Mouse (Mus musculus) intestine, embryonic 15.5 days (tissue): ENCODE data around the gene Aes. TPM values are rescaled to one million over a fixed set of nuclear protein-coding genes. Genes with fewer than 3 reads are reported as not detected.

ENCODE experiments used
- ATAC-seq: fragments of 200-750 bp; cut with Nextera tagmentation; 2 replicates; pipeline ENCODE4 v1.8.0; 2017; ENCODE audit warnings: moderate TSS enrichment, moderate library complexity
- H3K27ac ChIP-seq: fragments of 300-500 bp; sonication (generic); 2 replicates; pipeline ENCODE4 v1.5.1; 2015; ENCODE audit warnings: mild to moderate bottlenecking, inconsistent platforms
- H3K27me3 ChIP-seq: fragments of 300-500 bp; sonication (generic); replicated peaks from 2 replicates; pipeline ENCODE4 v1.6.1; 2015; ENCODE audit warnings: inconsistent platforms
- H3K36me3 ChIP-seq: fragments of 300-500 bp; sonication (generic); 2 replicates; pipeline ENCODE4 v1.6.1; 2015; ENCODE audit warnings: inconsistent platforms
- H3K4me1 ChIP-seq: fragments of 300-500 bp; sonication (generic); replicated peaks from 2 replicates; pipeline ENCODE4 v1.6.1; 2015; ENCODE audit warnings: inconsistent platforms
- H3K4me2 ChIP-seq: fragments of 300-500 bp; sonication (generic); replicated peaks from 2 replicates; pipeline ENCODE4 v1.6.1; 2015; ENCODE audit warnings: mild to moderate bottlenecking, inconsistent platforms
- H3K4me3 ChIP-seq: fragments of 300-500 bp; sonication (generic); replicated peaks from 2 replicates; pipeline ENCODE4 v1.5.1; 2015; ENCODE audit warnings: inconsistent platforms
- H3K9ac ChIP-seq: fragments of 300-500 bp; sonication (generic); 2 replicates; pipeline ENCODE4 v1.6.1; 2015; ENCODE audit warnings: inconsistent platforms
- H3K9me3 ChIP-seq: fragments of 300-500 bp; sonication (generic); 2 replicates; pipeline ENCODE4 v1.6.1; 2016; ENCODE audit warnings: inconsistent platforms
- WGBS: fragments of 180-500 bp; shearing (Covaris S2); methylation state at CpG from one replicate; pipeline ENCODE4 v1.1.7; 2015; 5-methylcytosine and 5-hydroxymethylcytosine counted together
- polyA plus RNA-seq: library from polyadenylated mRNA; unstranded; fragments of >200 nt; fragmentation: Nextera tagmentation; extraction: Ambion mirVana; gene quantifications from 2 replicates; pipeline ENCODE4 v1.2.1, GENCODE M21; 2015

Aes gene
- polyA plus RNA-seq, 1 experiment from 2014 or later: 743 TPM

GRCm38 (mm10) chr10:81595599-81595998 is 36.3 kb downstream of the Aes start:
- no peak overlapping the region for H3K4me3 ChIP-seq
- no peak overlapping the region for H3K27ac ChIP-seq
- no peak for ATAC-seq
- no peaks in the 10 kb centered on the region for H3K27me3 ChIP-seq
- H3K4me2 ChIP-seq: 0 out of 2 replicates have a peak overlapping the region, but pooled peaks have one; percentile 62
- no peak overlapping the region; the same call in 1 of the 2 replicates for H3K9ac ChIP-seq
- 53% methylated on average over 5 of the region's 5 CpGs for WGBS
- peaks cover 42% of the 10 kb centered on the region for H3K4me1 ChIP-seq
- no peaks in the 10 kb centered on the region for H3K36me3 ChIP-seq
- H3K9me3 ChIP-seq: no peaks in the 10 kb centered on the region

- no peaks in the 10 kb centered on the region for H3K27me3 ChIP-seq
- H3K27ac ChIP-seq: peak overlapping the region; percentile 77
- no peaks in the 10 kb centered on the region for H3K36me3 ChIP-seq
- ATAC-seq: no peak
- H3K4me3 ChIP-seq: peak overlapping the region; percentile 29
- WGBS: 26% methylated on average over 10 of the region's 10 CpGs
- no peaks in the 10 kb centered on the region for H3K9me3 ChIP-seq
- H3K4me1 ChIP-seq: peaks cover 50% of the 10 kb centered on the region
- H3K4me2 ChIP-seq: peak overlapping the region; percentile 62
- peak overlapping the region; percentile 28 for H3K9ac ChIP-seq
Measured at GRCm38 (mm10) chr10:81596611-81597010, 37.3 kb downstream of the Aes start.

- Histone ChIP-seq H3K4me3 (peak overlapping the region; percentile 29), H3K4me2 (peak overlapping the region; percentile 62), H3K9ac (peak overlapping the region; percentile 28), H3K36me3 (no peaks in the 10 kb centered on the region), H3K9me3 (no peaks in the 10 kb centered on the region), H3K27me3 (no peaks in the 10 kb centered on the region), H3K4me1 (peaks cover 52% of the 10 kb centered on the region), H3K27ac (peak overlapping the region; percentile 77)
- WGBS: 10% methylated on average over 12 of the region's 12 CpGs
- ATAC-seq: peak; percentile 24
Measured at GRCm38 (mm10) chr10:81597137-81597950, 38.1 kb downstream of the Aes start.

GRCm38 (mm10) chr10:81598342-81598741 is 39.1 kb downstream of the Aes start:
- 41% methylated on average over 3 of the region's 3 CpGs for WGBS
- H3K4me3 ChIP-seq: no peak overlapping the region
- H3K9me3 ChIP-seq: no peaks in the 10 kb centered on the region
- no peaks in the 10 kb centered on the region for H3K27me3 ChIP-seq
- no peak overlapping the region for H3K27ac ChIP-seq
- no peak overlapping the region for H3K9ac ChIP-seq
- no peak for ATAC-seq
- no peak overlapping the region for H3K4me2 ChIP-seq
- H3K36me3 ChIP-seq: no peaks in the 10 kb centered on the region
- H3K4me1 ChIP-seq: peaks cover 56% of the 10 kb centered on the region

GRCm38 (mm10) chr10:81598871-81599270 is 39.6 kb downstream of the Aes start:
- Histone ChIP-seq H3K9ac (no peak overlapping the region), H3K27me3 (no peaks in the 10 kb centered on the region), H3K27ac (no peak overlapping the region), H3K4me1 (peaks cover 56% of the 10 kb centered on the region), H3K4me2 (no peak overlapping the region), H3K4me3 (no peak overlapping the region), H3K9me3 (no peaks in the 10 kb centered on the region), H3K36me3 (no peaks in the 10 kb centered on the region)
- ATAC-seq: no peak
- WGBS: 38% methylated on average over 6 of the region's 6 CpGs

- peaks cover 56% of the 10 kb centered on the region for H3K4me1 ChIP-seq
- H3K9ac ChIP-seq: no peak overlapping the region
- ATAC-seq: no peak
- no peaks in the 10 kb centered on the region for H3K9me3 ChIP-seq
- no peak overlapping the region for H3K4me2 ChIP-seq
- no peak overlapping the region for H3K27ac ChIP-seq
- WGBS: 63% methylated on average over 5 of the region's 5 CpGs
- H3K4me3 ChIP-seq: no peak overlapping the region
- no peaks in the 10 kb centered on the region for H3K36me3 ChIP-seq
- no peaks in the 10 kb centered on the region for H3K27me3 ChIP-seq
Measured at GRCm38 (mm10) chr10:81599630-81600029, 40.3 kb downstream of the Aes start.

GRCm38 (mm10) chr10:81600096-81600495 is 40.8 kb downstream of the Aes start:
- H3K27ac ChIP-seq: 0 out of 2 replicates have a peak overlapping the region, but pooled peaks have one; percentile 48
- H3K4me1 ChIP-seq: peaks cover 59% of the 10 kb centered on the region

GRCm38 (mm10) chr10:81600738-81601203 is 41.5 kb downstream of the Aes start, which contains the start of gene Tle6:
Gene Tle6 (minus strand): TSS chr10:81601073.
- ATAC-seq: peak; percentile 87
- Histone ChIP-seq H3K36me3 (no peaks in the 10 kb centered on the region), H3K4me2 (peak within 1 kb of the TSS; percentile 75), H3K9me3 (no peaks in the 10 kb centered on the region), H3K27ac (0 out of 2 replicates have a peak within 1 kb of the TSS, but pooled peaks have one; percentile 48), H3K9ac (no peak within 1 kb of the TSS), H3K4me3 (peak within 1 kb of the TSS; percentile 34), H3K4me1 (peaks cover 54% of the 10 kb centered on the region), H3K27me3 (no peaks in the 10 kb centered on the region)
- WGBS: 1% methylated on average over 28 of the region's 28 CpGs

More at GRCm38 (mm10) chr10:81600096-81600495, 40.8 kb downstream of the Aes start:
- Histone ChIP-seq H3K9me3 (no peaks in the 10 kb centered on the region), H3K9ac (no peak overlapping the region), H3K4me3 (no peak overlapping the region), H3K4me2 (peak overlapping the region; percentile 75; the same call in 1 of the 2 replicates), H3K27me3 (no peaks in the 10 kb centered on the region), H3K36me3 (no peaks in the 10 kb centered on the region)
- 59% methylated on average over 10 of the region's 10 CpGs for WGBS
- ATAC-seq: no peak

- Histone ChIP-seq H3K4me1 (peaks cover 47% of the 10 kb centered on the region), H3K36me3 (no peaks in the 10 kb centered on the region), H3K27me3 (no peaks in the 10 kb centered on the region), H3K4me3 (no peak overlapping the region; the same call in 1 of the 2 replicates), H3K27ac (no peak overlapping the region), H3K4me2 (peak overlapping the region; percentile 75), H3K9ac (no peak overlapping the region), H3K9me3 (no peaks in the 10 kb centered on the region)
- WGBS: 32% methylated on average over 7 of the region's 7 CpGs
- no peak for ATAC-seq
Measured at GRCm38 (mm10) chr10:81601396-81601905, 42.2 kb downstream of the Aes start.

GRCm38 (mm10) chr10:81602741-81603151 is 43.5 kb downstream of the Aes start:
- H3K9me3 ChIP-seq: no peaks in the 10 kb centered on the region
- H3K4me2 ChIP-seq: no peak overlapping the region
- H3K36me3 ChIP-seq: no peaks in the 10 kb centered on the region
- H3K27ac ChIP-seq: no peak overlapping the region
- H3K27me3 ChIP-seq: no peaks in the 10 kb centered on the region
- H3K9ac ChIP-seq: no peak overlapping the region
- H3K4me3 ChIP-seq: no peak overlapping the region
- no peak for ATAC-seq
- WGBS: 16% methylated on average over 4 of the region's 4 CpGs
- peaks cover 39% of the 10 kb centered on the region for H3K4me1 ChIP-seq

- H3K36me3 ChIP-seq: no peaks in the 10 kb centered on the region
- peak overlapping the region; percentile 64 for H3K4me2 ChIP-seq
- WGBS: 72% methylated on average over 12 of the region's 12 CpGs
- H3K4me1 ChIP-seq: peaks cover 34% of the 10 kb centered on the region
- no peak overlapping the region for H3K9ac ChIP-seq
- ATAC-seq: no peak
- 0 out of 2 replicates have a peak overlapping the region, but pooled peaks have one; percentile 57 for H3K27ac ChIP-seq
- no peaks in the 10 kb centered on the region for H3K9me3 ChIP-seq
- no peak overlapping the region; the same call in 1 of the 2 replicates for H3K4me3 ChIP-seq
- no peaks in the 10 kb centered on the region for H3K27me3 ChIP-seq
Measured at GRCm38 (mm10) chr10:81604019-81604967, 45.0 kb downstream of the Aes start.
